ENCODE assay signal across 8 mouse cellular contexts in the genomic region with DNA sequence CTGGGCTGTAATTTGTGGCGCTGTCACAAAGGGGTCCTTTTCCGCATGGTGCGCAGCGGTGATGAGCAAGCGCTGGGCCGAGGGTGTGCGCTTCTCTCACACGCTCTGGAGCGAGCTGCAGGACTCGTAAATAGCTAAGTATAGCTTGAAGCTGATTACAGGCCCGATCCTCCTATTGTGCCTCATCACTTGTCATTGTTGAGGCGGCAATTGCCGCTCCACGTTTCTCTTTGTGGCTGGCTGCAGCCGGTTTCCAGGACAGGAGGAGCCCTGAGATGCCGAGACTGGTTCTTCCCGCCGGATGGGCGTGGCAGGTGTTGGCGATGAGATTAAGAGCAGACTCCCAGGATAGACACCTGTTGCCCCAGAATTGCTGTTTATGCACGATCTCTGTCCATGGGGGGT. TPM values are rescaled to one million over a fixed set of nuclear protein-coding genes. Genes with fewer than 3 reads are reported as not detected.
DNase-seq lines count a peak whose midpoint lies in the region; ATAC-seq lines count a peak whose summit lies in the region.

No protein-coding gene starts in this region.

- H3K4me2 ChIP-seq in kidney, embryonic 15.5 days = peak overlapping the region; percentile 59
- peak overlapping the region; percentile 62 for H3K4me2 ChIP-seq in neural tube, embryonic 15.5 days

- DNase-seq in kidney, postnatal 25 days = no peak
- DNase-seq in cerebellum, adult 9-10 months = peak; percentile 23
- DNase-seq in forelimb bud, embryonic 11.5 days (ENCODE audit: low read depth, low spot score) = peak; percentile 13
- peak; percentile 33 for DNase-seq in limb, embryonic 10.5 days (ENCODE audit: low spot score)
- no peak for DNase-seq in urinary bladder, postnatal 10 days (ENCODE audit: low spot score)
- no peak for DNase-seq in kidney, adult 11 months

- peaks cover 11% of the 10 kb centered on the region for H3K4me1 ChIP-seq in kidney, embryonic 15.5 days
- H3K4me1 ChIP-seq in limb, embryonic 10.5 days = peaks cover 8% of the 10 kb centered on the region; the same call in 1 of the 2 replicates
- peaks cover 11% of the 10 kb centered on the region for H3K4me1 ChIP-seq in neural tube, embryonic 15.5 days

- 0 out of 2 replicates have a peak, but pooled peaks cover 3% of the 10 kb centered on the region for H3K9me3 ChIP-seq in kidney, embryonic 15.5 days (replicated peaks)
- no peaks in the 10 kb centered on the region for H3K9me3 ChIP-seq in limb, embryonic 10.5 days (replicated peaks)
- H3K9me3 ChIP-seq in neural tube, embryonic 15.5 days (replicated peaks) = no peaks in the 10 kb centered on the region

- 14% methylated on average over 21 of the region's 21 CpGs for WGBS in kidney, embryonic 15.5 days
- 21% methylated on average over 21 of the region's 21 CpGs for WGBS in limb, embryonic 10.5 days
- WGBS in neural tube, embryonic 15.5 days = 13% methylated on average over 21 of the region's 21 CpGs

- no peaks in the 10 kb centered on the region for H3K36me3 ChIP-seq in kidney, embryonic 15.5 days
- no peaks in the 10 kb centered on the region for H3K36me3 ChIP-seq in limb, embryonic 10.5 days
- H3K36me3 ChIP-seq in neural tube, embryonic 15.5 days = no peaks in the 10 kb centered on the region

- peaks cover 19% of the 10 kb centered on the region for H3K27me3 ChIP-seq in kidney, embryonic 15.5 days
- H3K27me3 ChIP-seq in limb, embryonic 10.5 days (ENCODE audit: low read depth, poor library complexity, severe bottlenecking) = peaks cover 27% of the 10 kb centered on the region
- no peaks in the 10 kb centered on the region for H3K27me3 ChIP-seq in neural tube, embryonic 15.5 days (replicated peaks)

- peak overlapping the region; percentile 32 for H3K4me3 ChIP-seq in kidney, embryonic 15.5 days (replicated peaks)
- peak overlapping the region; percentile 31 for H3K4me3 ChIP-seq in limb, embryonic 10.5 days
- peak overlapping the region; percentile 36 for H3K4me3 ChIP-seq in neural tube, embryonic 15.5 days (replicated peaks)

- H3K27ac ChIP-seq in kidney, embryonic 15.5 days = no peak overlapping the region
- no peak overlapping the region for H3K27ac ChIP-seq in limb, embryonic 10.5 days
- 0 out of 2 replicates have a peak overlapping the region, but pooled peaks have one; percentile 33 for H3K27ac ChIP-seq in neural tube, embryonic 15.5 days (replicated peaks)

- ATAC-seq in kidney, embryonic 15.5 days (replicated peaks; ENCODE audit: low FRiP score) = no peak
- peak; percentile 80 for ATAC-seq in neural tube, embryonic 15.5 days (ENCODE audit: low FRiP score)

- 0 out of 2 replicates have a peak overlapping the region, but pooled peaks have one; percentile 2 for H3K9ac ChIP-seq in kidney, embryonic 15.5 days
- H3K9ac ChIP-seq in neural tube, embryonic 15.5 days (replicated peaks) = peak overlapping the region; percentile 45

RNA-seq across cellular contexts. Expression of a gene that starts 44.8 kb away (rescaled TPM):
- 3.0 and 3.4 TPM in 2 replicates for polyA plus RNA-seq in kidney, embryonic 15.5 days (2015; fragmentation: Nextera tagmentation; extraction: Ambion mirVana)
- polyA plus RNA-seq in limb, embryonic 10.5 days (2016; fragmentation: Nextera tagmentation; extraction: Ambion mirVana) = 0.23 and 0.64 TPM in 2 replicates
- 10.5 and 11.1 TPM in 2 replicates for polyA plus RNA-seq in neural tube, embryonic 15.5 days (2015; fragmentation: Nextera tagmentation; extraction: Ambion mirVana)

RNA-seq across cellular contexts. Expression of a gene that starts 50.2 kb away (rescaled TPM):
- polyA plus RNA-seq in kidney, embryonic 15.5 days (2015; fragmentation: Nextera tagmentation; extraction: Ambion mirVana) = 3.5 and 4.6 TPM in 2 replicates
- 0.88 and 1.1 TPM in 2 replicates for polyA plus RNA-seq in limb, embryonic 10.5 days (2016; fragmentation: Nextera tagmentation; extraction: Ambion mirVana)
- polyA plus RNA-seq in neural tube, embryonic 15.5 days (2015; fragmentation: Nextera tagmentation; extraction: Ambion mirVana) = 6.9 and 7.8 TPM in 2 replicates

Comparison
In these comparisons a context has a peak if more than half of its experiments do, and no peak if none do; other contexts are left out.
1. DNase-seq: peak in cerebellum, adult 9-10 months (single experiment), forelimb bud, embryonic 11.5 days (single experiment) and limb, embryonic 10.5 days (single experiment); none in kidney, postnatal 25 days (0 of 2), urinary bladder, postnatal 10 days (single experiment) and kidney, adult 11 months (single experiment).
2. Peak in every context shown above with its lines, with median percentiles within 50 percentile points of each other: H3K4me3 ChIP-seq.